Mouse (Mus musculus) subcutaneous adipose tissue, adult 2 months (tissue): ENCODE results near the gene Olfml3. TPM values are rescaled to one million over a fixed set of nuclear protein-coding genes. Genes with fewer than 3 reads are reported as not detected.

Source experiments
- polyA plus RNA-seq: library from polyadenylated mRNA; depleted of rRNA; stranded (reverse); fragments of >200 nt; gene quantifications from 2 replicates; pipeline ENCODE4 v1.2.3, GENCODE M21; 2012; ENCODE audit warnings: low replicate concordance; rRNA removed

Olfml3 gene
- 7.1 and 68.9 TPM in 2 replicates for polyA plus RNA-seq

DNA sequence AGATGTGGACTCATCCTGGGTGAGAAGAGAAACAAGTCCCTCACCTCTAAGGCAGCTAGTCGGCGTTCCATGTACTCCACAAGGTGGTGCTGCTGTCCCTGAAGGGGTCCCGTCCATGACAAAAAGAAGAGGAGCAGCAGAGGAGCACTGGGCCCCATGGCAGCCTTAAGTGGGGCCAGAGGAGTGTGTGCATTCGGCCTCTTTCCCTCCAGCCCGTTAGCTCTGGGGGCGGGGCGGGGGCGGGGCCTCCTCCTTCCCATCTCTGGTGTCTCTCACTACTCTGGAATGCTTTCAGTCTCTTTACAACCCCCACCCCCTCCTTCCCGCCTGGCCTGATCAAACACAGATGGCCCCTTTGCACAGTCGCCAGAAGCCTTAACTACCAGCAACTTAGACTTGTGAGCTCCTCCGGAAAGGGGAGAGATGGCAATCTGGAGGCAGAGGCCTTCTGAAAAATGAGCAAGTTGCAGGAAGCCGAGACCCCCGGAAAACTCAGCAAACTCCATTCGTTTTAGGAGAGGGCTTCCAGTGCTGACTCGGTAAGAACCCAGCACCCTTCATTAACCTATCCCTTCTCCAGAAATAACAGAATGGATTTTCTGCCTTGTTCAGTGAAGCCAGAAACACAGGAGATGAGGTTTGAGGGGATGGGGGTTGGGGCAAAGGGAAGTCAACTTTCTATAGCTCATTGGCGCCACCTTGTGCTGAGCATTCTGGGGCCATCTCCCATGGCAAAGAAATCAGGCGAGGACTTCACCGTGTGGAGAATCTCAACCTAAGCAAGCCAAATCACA lies at the start of gene Olfml3:
Gene Olfml3, minus strand, starts transcription at position 224 of the 794 bp plus-strand sequence.

DNA sequence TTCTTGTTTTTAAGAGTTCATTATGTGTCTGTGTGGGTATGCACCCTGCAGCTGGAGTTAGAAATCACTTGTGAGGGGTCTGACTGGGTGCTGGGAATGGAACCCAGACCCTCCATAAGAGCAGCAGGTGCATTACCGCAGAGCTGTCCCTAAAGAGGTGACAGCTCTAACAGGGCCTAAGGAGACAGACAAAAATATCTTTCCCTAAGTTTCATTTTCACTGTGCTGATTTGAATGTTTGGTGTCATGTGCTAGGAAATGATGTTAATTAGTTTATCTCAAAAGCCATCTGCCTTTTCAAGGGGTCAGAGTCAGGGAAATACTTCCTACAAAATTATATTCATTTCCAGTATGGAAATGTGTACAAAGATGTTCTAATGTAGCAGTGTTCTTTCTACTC lies 1.5 kb upstream of the Olfml3 start, which contains the start of gene Gm10964:
Gene Gm10964, plus strand, starts transcription at position 38 of the 400 bp plus-strand sequence.

Other genes with a start within 250 kb of the Olfml3 start
- 0.39 TPM in 1 of 2 replicates, not detected in the other for gene Syt6, start 162.8 kb downstream of the Olfml3 start, polyA plus RNA-seq
- not detected in 2 replicates for gene Atg4a-ps, start 91.9 kb downstream of the Olfml3 start, polyA plus RNA-seq
- not detected in 2 replicates for gene Gm10964, start 1.4 kb upstream of the Olfml3 start, polyA plus RNA-seq
- 73.0 and 79.2 TPM in 2 replicates for gene Hipk1, start 53.6 kb upstream of the Olfml3 start, polyA plus RNA-seq
- 19.1 and 19.6 TPM in 2 replicates for gene Dclre1b, start 71.4 kb upstream of the Olfml3 start, polyA plus RNA-seq
- gene Ap4b1, start 71.5 kb upstream of the Olfml3 start, polyA plus RNA-seq = 17.5 and 20.9 TPM in 2 replicates
- 0.14 and 0.86 TPM in 2 replicates for gene Gm43064, start 71.6 kb upstream of the Olfml3 start, polyA plus RNA-seq
- 4.8 TPM in 1 of 2 replicates, not detected in the other for gene Bcl2l15, start 94.6 kb upstream of the Olfml3 start, polyA plus RNA-seq
- gene Ptpn22, start 121.8 kb upstream of the Olfml3 start, polyA plus RNA-seq = 2.4 and 9.0 TPM in 2 replicates
- gene Rsbn1, start 176.1 kb upstream of the Olfml3 start, polyA plus RNA-seq = 2.4 and 6.3 TPM in 2 replicates
- 4.1 and 9.4 TPM in 2 replicates for gene Phtf1, start 230.1 kb upstream of the Olfml3 start, polyA plus RNA-seq